Mouse (Mus musculus): Measurements from ENCODE around the gene Rilpl1.
"Not testable (repeated sequence)": the region's sequence is repeated elsewhere in the genome, so short reads cannot be mapped to it uniquely, and the experiment has no call there.

Gene Rilpl1

DNA sequence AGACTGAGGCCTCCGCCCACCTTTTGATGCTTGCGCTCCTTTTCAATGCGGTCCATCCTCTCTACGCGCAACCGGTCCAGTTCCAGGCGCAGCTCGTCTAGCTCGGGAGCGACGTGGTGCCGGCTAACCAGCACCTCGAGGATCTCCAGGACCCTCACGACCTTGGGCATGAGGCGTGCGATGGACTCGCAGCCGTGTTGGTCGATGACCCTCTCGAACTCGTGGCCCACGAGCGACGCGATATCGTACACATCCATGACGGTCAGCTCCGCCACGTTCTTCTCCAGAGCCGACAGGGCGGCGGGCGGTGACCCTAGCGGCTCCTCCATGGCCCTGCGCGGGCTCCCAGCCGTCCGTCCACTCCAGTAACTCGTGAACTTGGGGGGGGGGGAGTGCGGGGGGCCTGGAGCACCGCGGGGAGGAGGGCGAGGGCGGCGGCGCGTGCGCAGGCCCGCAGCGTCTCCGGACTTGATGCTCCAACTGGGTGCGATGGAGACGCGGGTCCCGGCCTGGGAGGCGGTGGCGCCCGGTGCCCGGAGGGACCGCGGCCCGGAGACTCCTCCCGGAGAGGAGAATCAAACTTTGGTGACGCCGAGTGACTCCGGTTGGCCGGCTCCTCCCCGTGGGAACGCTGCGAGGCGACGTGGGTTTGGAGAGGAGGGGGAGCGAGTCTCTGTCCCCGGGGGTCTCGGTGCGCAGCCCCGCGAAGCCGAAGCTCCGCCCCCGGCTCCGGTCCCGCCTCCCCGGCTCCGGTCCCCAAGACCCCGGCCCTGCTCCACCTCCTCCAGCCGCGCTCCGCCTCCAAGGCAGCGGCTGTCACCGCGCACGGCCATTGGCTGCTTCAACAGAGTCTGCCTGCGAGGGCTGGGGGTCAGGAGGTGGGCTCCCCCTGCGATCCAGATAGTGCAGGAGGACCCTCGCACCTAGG is at the start of gene Rilpl1:
Gene Rilpl1 (minus strand): TSS at position 737 of the 928 bp plus-strand sequence.
- peak; percentile 86 for DNase-seq

- peak; percentile 94 for DNase-seq
Observed at GRCm38 (mm10) chr5:124578633-124579317, 47.6 kb upstream of the Rilpl1 start, which contains the start of the genes Eif2b1 and Gtf2h3. Gene Eif2b1, minus strand, starts transcription at chr5:124579131. Gene Gtf2h3, plus strand, starts transcription at chr5:124579140.

- DNase-seq = no peak
Observed at GRCm38 (mm10) chr5:124575467-124575866, 44.3 kb upstream of the Rilpl1 start.

DNA sequence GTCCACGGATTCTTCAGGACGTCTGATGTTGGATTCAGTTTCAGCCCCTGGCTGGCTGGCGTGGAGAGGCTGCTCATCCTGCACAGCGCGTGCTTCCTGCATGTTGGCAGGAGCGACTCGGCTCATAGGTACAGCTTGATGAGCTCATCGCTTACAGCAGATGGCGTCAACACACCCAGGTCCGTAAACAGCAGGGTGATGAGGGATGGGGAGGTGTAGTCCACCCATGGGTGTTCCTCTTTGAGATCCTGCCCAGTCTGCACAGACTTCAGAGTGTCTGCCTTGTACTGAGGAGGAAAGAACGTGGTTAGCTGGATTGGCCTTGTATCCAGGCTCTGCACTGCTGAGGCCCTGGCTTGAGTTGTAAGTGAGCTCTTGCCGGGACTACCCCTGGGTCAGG is 39.9 kb upstream of the Rilpl1 start:
- no peak for DNase-seq

DNA sequence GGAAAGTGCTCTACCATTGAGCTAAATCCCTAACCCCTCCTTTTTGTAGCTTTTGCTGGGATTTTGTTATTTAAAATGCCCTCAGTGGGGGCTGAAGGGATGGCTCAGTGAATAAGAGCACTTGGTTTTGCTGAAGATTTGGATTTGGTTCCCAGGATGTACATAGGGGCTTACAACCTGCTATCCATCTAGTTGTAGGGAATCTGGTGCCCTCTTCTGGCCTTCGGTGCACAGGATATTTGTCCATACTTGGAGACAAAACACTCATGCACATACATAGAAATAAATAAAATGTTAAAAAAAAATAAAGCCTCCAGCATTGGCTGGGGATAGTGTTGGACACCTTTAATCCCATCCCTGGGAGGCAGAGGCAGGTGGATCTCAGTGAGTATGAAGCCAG is 24.0 kb upstream of the Rilpl1 start:
- DNase-seq = no peak

GRCm38 (mm10) chr5:124553607-124554006 is 22.4 kb upstream of the Rilpl1 start:
- no peak for DNase-seq

DNA sequence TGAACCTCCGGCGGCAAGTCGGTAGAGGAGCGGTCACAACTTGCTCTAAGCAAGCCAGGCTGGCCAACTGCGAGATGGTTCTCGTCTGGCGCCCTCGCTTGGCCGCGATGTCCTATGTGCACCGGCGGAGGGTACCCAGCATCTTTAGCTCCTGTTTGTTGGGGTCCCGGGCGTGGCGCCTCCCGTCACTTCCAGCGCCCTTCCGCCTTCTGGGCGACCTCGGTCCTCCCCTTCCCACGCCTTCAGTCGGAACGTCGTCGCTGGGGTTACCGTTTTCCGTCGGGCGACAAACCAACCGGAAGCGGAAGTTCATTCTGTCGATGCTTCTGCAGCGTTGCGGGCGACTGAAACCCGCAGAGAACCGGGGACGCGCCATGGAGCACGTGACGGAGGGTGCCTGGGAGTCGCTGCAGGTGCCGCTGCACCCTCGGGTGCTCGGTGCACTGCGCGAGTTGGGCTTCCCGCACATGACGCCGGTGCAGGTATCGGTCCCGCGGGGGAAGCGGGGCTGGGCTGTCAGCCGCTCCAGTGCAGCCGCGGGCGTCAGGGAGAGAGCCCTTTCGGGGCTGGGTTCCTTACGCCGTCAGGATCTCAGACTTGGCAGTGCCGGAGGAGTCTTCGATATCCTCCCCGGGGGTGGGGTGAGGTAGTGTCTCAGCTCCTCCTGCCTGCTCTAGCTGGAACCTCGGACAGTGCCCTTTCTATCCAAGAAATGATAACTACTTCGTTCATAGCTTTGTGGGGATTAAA is 21.5 kb upstream of the Rilpl1 start, which contains the start of gene Ddx55:
Gene Ddx55 (plus strand): TSS at position 307 of the 750 bp plus-strand sequence.
- peak; percentile 93 for DNase-seq

DNA sequence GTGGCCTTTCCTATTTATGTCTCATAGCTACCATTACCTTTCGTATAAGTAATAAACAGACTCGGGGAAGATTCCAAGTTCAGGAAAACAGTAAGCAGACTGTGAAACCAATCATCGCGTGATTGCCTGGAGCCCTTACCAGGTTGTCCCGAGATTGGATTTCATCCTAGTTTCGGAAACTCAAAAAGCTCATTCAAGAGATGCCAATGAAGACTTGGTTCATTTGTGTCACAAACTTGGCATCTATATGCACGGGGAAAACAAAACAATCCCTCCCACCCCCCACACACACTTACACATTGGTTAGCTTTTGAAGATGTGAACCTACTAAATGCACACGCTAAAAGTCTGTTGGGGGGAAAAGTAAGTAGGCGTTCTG is 20.9 kb upstream of the Rilpl1 start:
- no peak for DNase-seq

DNA sequence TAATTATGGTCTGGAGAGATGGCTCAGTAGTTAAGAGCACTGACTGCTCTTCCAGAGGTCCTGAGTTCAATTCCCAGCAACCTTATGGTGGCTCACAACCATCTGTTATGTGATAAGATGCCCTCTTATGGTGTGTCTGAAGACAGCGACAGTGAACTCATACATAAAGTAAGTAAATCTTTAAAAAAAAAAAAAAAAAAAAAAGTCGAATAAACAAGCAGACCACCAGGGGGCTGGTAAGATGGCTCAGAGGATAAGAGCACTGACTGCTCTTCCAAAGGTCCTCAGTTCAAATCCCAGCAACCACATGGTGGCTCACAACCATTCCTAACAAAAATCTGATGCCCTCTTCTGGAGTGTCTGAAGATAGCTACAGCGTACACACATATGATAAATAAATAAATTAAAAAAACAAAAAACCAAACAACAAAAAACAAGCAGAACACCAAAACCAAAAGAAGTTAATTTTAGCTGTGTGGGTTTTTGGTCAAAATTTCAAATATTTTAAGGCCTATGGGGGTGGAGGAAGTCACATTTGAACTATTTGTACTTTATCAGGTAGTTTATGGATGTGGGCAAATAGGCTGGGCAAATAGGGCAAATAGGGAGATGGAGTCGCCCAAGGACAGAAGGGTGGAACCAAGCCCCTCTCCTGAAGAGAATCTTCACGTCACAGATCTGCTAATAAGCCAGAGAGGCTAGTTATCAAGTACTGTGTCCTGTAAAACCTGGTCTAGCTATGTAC is 20.3 kb upstream of the Rilpl1 start:
- DNase-seq = not testable (repeated sequence)

- not testable (repeated sequence) for DNase-seq
Observed at GRCm38 (mm10) chr5:124550737-124551136, 19.5 kb upstream of the Rilpl1 start.

- DNase-seq = no peak
Observed at GRCm38 (mm10) chr5:124541602-124541973, 10.4 kb upstream of the Rilpl1 start.

DNA sequence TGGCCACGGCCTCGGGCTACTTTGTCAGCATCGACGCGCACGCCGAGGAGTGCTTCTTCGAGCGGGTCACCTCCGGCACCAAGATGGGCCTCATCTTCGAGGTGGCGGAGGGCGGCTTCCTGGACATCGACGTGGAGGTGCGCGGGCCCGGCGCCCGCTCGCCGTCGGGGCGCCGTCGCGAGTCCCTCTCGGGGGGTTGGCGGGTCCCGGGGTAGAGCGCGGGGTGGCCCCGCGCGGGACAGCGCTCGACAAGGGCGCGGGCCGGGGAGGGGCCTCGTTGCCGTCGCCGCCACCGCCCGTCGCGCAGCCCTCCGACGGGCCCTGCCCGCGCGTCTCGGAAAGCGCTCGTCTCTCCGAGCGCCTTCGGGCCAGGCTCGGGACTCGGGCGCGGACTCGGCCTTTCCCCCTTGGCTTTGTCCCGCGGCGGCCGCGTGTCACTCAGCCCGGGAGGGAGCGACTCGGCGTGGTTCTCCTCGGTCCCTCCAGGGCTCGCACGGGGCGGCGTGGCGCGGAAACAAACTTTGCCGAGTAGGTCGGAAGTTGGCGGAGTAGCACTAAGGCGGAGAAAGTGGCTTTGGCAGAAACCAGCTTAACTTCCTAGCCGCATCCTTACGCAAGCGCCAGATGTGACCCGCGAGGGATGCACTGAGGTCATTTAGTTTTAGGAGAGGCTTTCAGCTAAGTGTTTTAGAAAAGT is 9.9 kb upstream of the Rilpl1 start:
- peak; percentile 74 for DNase-seq

- peak; percentile 97 for DNase-seq
Observed at GRCm38 (mm10) chr5:124540383-124540786, 9.2 kb upstream of the Rilpl1 start, which contains the start of gene Tmed2. Gene Tmed2, plus strand, starts transcription at chr5:124540695.

GRCm38 (mm10) chr5:124539905-124540304 is 8.7 kb upstream of the Rilpl1 start:
- no peak for DNase-seq

- DNase-seq = peak; percentile 92
Observed at GRCm38 (mm10) chr5:124538813-124539792, 7.9 kb upstream of the Rilpl1 start.

DNA sequence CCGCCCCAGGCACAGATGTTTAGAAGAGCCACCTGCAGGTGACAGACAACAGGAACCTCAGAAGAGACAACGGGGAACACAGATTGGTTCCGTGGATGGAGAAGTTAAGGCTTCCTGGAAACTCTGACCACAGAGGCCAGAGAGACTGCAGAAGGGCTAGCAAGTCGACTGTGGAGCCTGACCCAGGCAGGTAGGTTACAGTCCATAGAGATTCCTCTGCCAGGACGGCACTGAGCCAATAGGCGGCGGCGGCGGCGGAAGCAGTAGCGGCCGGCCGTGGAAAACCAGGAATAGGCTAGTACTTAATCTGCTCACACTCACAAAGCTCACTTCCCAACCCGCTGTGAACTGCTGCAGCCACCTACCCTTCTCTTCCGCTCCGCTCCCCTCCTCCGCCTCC is 5.6 kb upstream of the Rilpl1 start:
- DNase-seq = peak; percentile 70

DNA sequence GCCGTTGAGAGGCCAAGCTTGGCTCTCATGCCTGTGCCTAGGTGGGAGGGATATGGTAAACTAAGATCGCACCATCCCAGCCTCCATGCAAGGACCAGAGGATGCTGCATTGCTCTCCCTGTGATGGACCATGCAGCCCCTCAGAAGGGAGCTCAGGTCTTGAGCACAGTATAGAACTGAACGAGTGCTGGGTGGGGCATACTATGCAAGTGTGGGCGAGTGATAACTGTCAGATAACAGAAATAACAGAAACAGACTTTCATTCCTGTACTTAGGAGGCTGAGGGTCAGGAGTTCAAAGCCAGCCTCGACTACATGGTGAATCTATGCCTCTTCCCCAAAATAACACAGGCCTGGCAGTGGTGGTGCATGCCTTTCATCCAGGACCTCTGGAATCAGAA is 3.8 kb upstream of the Rilpl1 start:
- DNase-seq = no peak

- no peak for DNase-seq
Observed at GRCm38 (mm10) chr5:124532451-124532850, 1.3 kb upstream of the Rilpl1 start.

DNA sequence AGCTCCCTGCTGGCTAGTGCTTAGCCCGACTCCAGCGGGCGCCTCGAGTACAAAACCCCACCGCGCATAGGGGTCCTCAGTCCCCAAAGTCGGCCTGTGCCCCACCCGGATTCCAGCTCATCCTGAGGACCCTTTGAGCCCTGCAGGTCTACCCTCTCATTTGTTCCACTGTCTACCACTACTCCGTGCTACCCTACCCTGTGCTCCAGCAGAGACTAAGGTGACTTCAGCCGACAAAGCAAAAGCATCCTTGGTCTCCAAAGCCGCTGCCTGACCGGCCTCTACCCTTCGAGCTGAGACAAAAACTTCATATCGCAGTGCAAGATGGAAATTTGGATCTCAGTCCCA is 366 bp upstream of the Rilpl1 start:
- no peak for DNase-seq

GRCm38 (mm10) chr5:124529697-124530096 is 1.5 kb downstream of the Rilpl1 start:
- DNase-seq = no peak

All from lung, postnatal 36 days (tissue).